30 mouse cellular contexts compared by ENCODE assay signal in genomic region chr2:172846311-172846575, GRCm38 (mm10).
DNase-seq lines count a peak whose midpoint lies in the region; ATAC-seq lines count a peak whose summit lies in the region.
"Had no signal": no experiment of that assay in that cellular context is flagged by ENCODE, and none has a peak within 500 bp of the region (broad histone marks: within the 10 kb centered on the region; RNA-seq: fewer than 3 reads in every experiment).

No protein-coding gene starts in this region.

- peaks cover 45% of the 10 kb centered on the region for H3K4me1 ChIP-seq in heart, embryonic 13.5 days
- H3K4me1 ChIP-seq in embryonic facial prominence, embryonic 10.5 days: peaks cover 61% of the 10 kb centered on the region
- H3K4me1 ChIP-seq in embryonic facial prominence, embryonic 13.5 days: peaks cover 65% of the 10 kb centered on the region
- peaks cover 55% of the 10 kb centered on the region for H3K4me1 ChIP-seq in limb, embryonic 12.5 days (replicated peaks)
- H3K4me1 ChIP-seq: liver, embryonic 12.5 days; midbrain, embryonic 15.5 days; neural tube, embryonic 15.5 days had no signal

- no peak overlapping the region for H3K4me2 ChIP-seq in heart, embryonic 13.5 days
- H3K4me2 ChIP-seq in embryonic facial prominence, embryonic 13.5 days: 0 out of 2 replicates have a peak overlapping the region, but pooled peaks have one; percentile 31
- 0 out of 2 replicates have a peak overlapping the region, but pooled peaks have one; percentile 7 for H3K4me2 ChIP-seq in limb, embryonic 12.5 days
- H3K4me2 ChIP-seq: heart, embryonic 11.5 days; kidney, embryonic 15.5 days; liver, embryonic 12.5 days; midbrain, embryonic 15.5 days; neural tube, embryonic 15.5 days; stomach, embryonic 15.5 days had no signal

- H3K27ac ChIP-seq in heart, embryonic 13.5 days (replicated peaks): no peak overlapping the region
- peak overlapping the region; percentile 88 for H3K27ac ChIP-seq in embryonic facial prominence, embryonic 10.5 days (replicated peaks)
- H3K27ac ChIP-seq in embryonic facial prominence, embryonic 13.5 days: peak overlapping the region; percentile 91
- peak overlapping the region; percentile 89 for H3K27ac ChIP-seq in limb, embryonic 12.5 days
- H3K27ac ChIP-seq: liver, embryonic 12.5 days; midbrain, embryonic 15.5 days; neural tube, embryonic 15.5 days; stomach, embryonic 15.5 days had no signal

- H3K4me3 ChIP-seq in heart, embryonic 13.5 days: no peak overlapping the region
- no peak overlapping the region for H3K4me3 ChIP-seq in embryonic facial prominence, embryonic 10.5 days
- no peak overlapping the region for H3K4me3 ChIP-seq in embryonic facial prominence, embryonic 13.5 days
- no peak overlapping the region for H3K4me3 ChIP-seq in limb, embryonic 12.5 days (replicated peaks)
- H3K4me3 ChIP-seq: hindbrain, embryonic 10.5 days; kidney, embryonic 15.5 days; liver, embryonic 12.5 days; midbrain, embryonic 15.5 days; neural tube, embryonic 15.5 days; stomach, embryonic 15.5 days had no signal

- WGBS in heart, embryonic 13.5 days: 80% methylated on average over 4 of the region's 4 CpGs
- WGBS in embryonic facial prominence, embryonic 10.5 days: 52% methylated on average over 4 of the region's 4 CpGs
- 25% methylated on average over 4 of the region's 4 CpGs for WGBS in embryonic facial prominence, embryonic 13.5 days
- WGBS in limb, embryonic 12.5 days: 16% methylated on average over 4 of the region's 4 CpGs

- no peaks in the 10 kb centered on the region for H3K9me3 ChIP-seq in heart, embryonic 13.5 days
- no peaks in the 10 kb centered on the region for H3K9me3 ChIP-seq in embryonic facial prominence, embryonic 10.5 days
- no peaks in the 10 kb centered on the region for H3K9me3 ChIP-seq in embryonic facial prominence, embryonic 13.5 days
- H3K9me3 ChIP-seq in limb, embryonic 12.5 days: no peaks in the 10 kb centered on the region
- H3K9me3 ChIP-seq: hindbrain, embryonic 10.5 days; kidney, embryonic 15.5 days; liver, embryonic 12.5 days; midbrain, embryonic 15.5 days; neural tube, embryonic 15.5 days; stomach, embryonic 15.5 days had no signal

- H3K9ac ChIP-seq in heart, embryonic 13.5 days: 0 out of 2 replicates have a peak overlapping the region, but pooled peaks have one; percentile 65
- H3K9ac ChIP-seq in embryonic facial prominence, embryonic 13.5 days: no peak overlapping the region
- H3K9ac ChIP-seq in limb, embryonic 12.5 days (replicated peaks): no peak overlapping the region
- H3K9ac ChIP-seq: forebrain, postnatal 0 days; kidney, embryonic 15.5 days; liver, embryonic 12.5 days; liver, postnatal 0 days; midbrain, embryonic 15.5 days; neural tube, embryonic 15.5 days; stomach, embryonic 15.5 days had no signal

- no peak for ATAC-seq in heart, embryonic 13.5 days (ENCODE audit: extremely low read depth, insufficient number of reproducible peaks, low FRiP score, low TSS enrichment)
- no peak for ATAC-seq in embryonic facial prominence, embryonic 13.5 days (ENCODE audit: insufficient number of reproducible peaks, insufficient read depth, low FRiP score, low TSS enrichment, low read depth)
- ATAC-seq in limb, embryonic 12.5 days (ENCODE audit: insufficient number of reproducible peaks, insufficient read depth, low FRiP score, low TSS enrichment, low read depth): no peak
- ATAC-seq: forebrain, postnatal 0 days; hindbrain, embryonic 16.5 days; liver, embryonic 12.5 days; liver, postnatal 0 days; lung, postnatal 0 days; midbrain, embryonic 15.5 days; Patski had no signal

- H3K27me3 ChIP-seq in heart, embryonic 13.5 days (replicated peaks): peaks cover 9% of the 10 kb centered on the region; the same call in 1 of the 2 replicates
- 0 out of 2 replicates have a peak, but pooled peaks cover 3% of the 10 kb centered on the region for H3K27me3 ChIP-seq in embryonic facial prominence, embryonic 10.5 days (replicated peaks; ENCODE audit: low read depth, poor library complexity, severe bottlenecking)
- no peaks in the 10 kb centered on the region for H3K27me3 ChIP-seq in embryonic facial prominence, embryonic 13.5 days
- H3K27me3 ChIP-seq in limb, embryonic 12.5 days: no peaks in the 10 kb centered on the region
- H3K27me3 ChIP-seq: liver, embryonic 12.5 days; midbrain, embryonic 15.5 days; neural tube, embryonic 15.5 days; Patski; stomach, embryonic 15.5 days had no signal

- no peaks in the 10 kb centered on the region for H3K36me3 ChIP-seq in heart, embryonic 13.5 days
- no peaks in the 10 kb centered on the region for H3K36me3 ChIP-seq in embryonic facial prominence, embryonic 10.5 days (replicated peaks)
- no peaks in the 10 kb centered on the region for H3K36me3 ChIP-seq in embryonic facial prominence, embryonic 13.5 days
- no peaks in the 10 kb centered on the region for H3K36me3 ChIP-seq in limb, embryonic 12.5 days
- H3K36me3 ChIP-seq: hindbrain, embryonic 10.5 days; kidney, embryonic 15.5 days; liver, embryonic 12.5 days; midbrain, embryonic 15.5 days; neural tube, embryonic 15.5 days; stomach, embryonic 15.5 days had no signal

- intact Hi-C loops in heart, postnatal 36 days (cut with DNase I): no loop called here

- no peak for DNase-seq in heart, postnatal 36 days
- peak; percentile 45 for DNase-seq in embryonic facial prominence, embryonic 10.5 days (ENCODE audit: low spot score)
- no peak for DNase-seq in gastrocnemius, postnatal 25 days
- DNase-seq in right cerebral cortex, postnatal 36 days (ENCODE audit: low spot score in 2 of 2): no peak
- no peak for DNase-seq in thymus, postnatal 36 days
- DNase-seq: adrenal gland, postnatal 10 days; cerebellum, adult 11 months; cerebellum, adult 9-10 months; cerebellum, postnatal 36 days; forebrain, postnatal 0 days; gastrocnemius, postnatal 14 days; heart, adult 11 months; kidney, adult 18-20 months; liver, postnatal 0 days; lung, postnatal 4 days; retina, postnatal 1 day; right cerebral cortex, postnatal 14 days had no signal
